Mouse (Mus musculus) heart, adult 9 months (tissue): ENCODE results near the gene Baiap2.

Source experiments
- DNase-seq, 2 experiments: peaks; one replicate each; pipeline ENCODE4 v3.0.0; 2022; ENCODE audit warnings: low spot score in 2 of 2

Baiap2 gene

GRCm38 (mm10) chr11:120041191-120042123, 98.9 kb downstream of the Baiap2 start:
- DNase-seq = peak; percentile 88 to 95

DNA sequence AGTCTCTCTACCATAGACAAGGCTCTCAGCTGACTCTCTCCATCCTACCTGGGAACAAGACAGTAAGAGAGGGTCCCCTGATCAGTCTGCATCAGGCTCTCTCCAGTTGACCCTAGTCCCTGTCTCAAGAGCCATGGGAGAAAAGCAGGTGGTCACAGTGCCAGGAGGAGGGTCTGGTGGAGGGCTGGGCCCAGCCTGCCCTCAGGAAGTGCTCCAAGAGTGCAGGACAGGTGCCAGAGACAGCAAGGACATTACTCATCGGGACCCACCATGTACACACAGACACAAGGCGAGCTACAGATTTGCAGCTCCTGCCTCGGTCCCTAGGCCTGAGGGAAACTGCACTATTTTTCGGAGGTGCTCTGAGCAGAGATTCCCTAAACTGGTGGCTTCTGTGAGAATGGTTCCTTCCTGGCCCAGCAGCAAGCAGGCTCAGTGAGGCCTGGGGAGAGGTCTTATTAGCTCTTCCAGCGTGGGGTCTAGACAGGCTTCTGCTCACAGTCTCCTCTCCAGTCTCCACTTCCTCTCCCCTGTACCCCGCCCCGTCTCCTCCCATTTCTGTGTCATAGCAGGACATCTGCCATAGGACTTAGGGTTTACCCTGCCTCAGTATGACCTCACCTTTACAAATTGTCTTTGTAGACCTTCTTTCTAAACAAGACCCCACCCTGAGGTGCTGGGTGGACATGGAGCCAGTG, 99.7 kb downstream of the Baiap2 start:
- DNase-seq = peak; percentile 27 to 34

- DNase-seq = no peak
These were observed 102.8 kb downstream of the Baiap2 start for GRCm38 (mm10) chr11:120045341-120045740.

DNA sequence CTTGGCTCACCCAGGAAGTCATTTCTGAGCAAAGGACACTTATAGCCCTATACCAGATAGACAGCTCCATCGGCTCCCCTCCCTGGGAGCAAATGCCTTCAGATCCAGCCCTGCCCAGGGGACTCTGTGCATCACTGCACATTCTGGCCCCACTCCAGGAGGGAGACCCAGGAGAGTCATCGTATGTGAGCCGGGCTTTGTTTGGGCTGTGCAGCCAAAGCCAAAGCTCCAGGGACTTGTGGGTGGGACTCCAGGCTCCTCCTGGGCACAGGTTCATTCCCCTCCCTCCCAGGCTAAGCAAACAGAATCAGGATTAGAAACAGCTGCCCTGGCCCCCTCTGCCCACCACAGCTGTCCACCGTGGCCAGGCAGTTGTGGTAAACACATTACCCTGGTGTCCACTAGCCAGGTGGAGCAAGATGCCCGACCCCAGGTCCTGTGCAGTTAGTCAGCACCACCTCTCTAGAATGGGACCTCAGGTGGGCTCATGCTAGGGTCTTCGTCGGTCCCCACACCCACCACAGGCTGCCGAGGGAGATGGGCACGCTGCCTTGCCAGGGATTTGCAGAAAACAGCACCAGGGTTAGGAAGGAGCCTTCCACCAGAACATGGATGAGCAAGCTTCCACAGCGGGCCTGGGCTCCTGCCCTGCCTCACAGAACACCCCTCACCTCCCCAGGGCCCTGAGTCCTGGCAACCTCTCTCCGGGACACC, 103.4 kb downstream of the Baiap2 start:
- peak; percentile 31 to 43 for DNase-seq

DNA sequence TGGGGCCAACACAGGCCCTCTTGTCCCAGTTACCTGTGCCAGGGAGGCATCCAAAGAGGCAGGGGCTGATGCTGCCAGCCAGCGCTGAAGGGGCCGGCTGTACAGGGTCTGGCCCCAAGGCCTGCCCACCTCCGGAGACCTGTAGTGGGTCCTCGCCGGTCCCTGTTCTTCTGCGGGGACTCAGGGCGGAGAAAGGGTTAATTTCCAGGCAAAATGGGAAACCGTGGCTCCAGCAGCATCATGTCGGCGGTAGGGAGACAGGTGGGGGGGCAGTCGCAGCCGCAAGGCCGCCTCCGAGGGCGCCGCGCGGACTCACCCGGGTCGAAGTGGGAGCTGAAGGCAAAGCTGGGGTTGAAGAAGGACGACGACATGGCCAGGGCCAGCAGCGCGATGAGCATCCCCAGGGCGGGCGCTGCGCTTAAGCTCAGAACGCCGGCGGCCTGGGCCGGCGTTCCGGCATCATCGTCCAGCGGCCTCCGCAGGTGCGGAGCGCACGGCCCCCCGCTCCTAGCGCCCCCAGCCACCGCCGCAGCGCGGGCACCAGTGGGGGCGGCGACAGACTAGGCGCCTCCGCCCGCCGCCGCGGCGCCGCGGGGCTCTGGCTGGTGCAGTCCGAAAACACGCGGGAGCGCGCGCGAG, 104.1 kb downstream of the Baiap2 start, which contains the start of gene Aatk:
Aatk (minus strand) TSS at position 615 of the 639 bp plus-strand sequence.
- DNase-seq = no peak

GRCm38 (mm10) chr11:120047531-120048251, 105.1 kb downstream of the Baiap2 start:
- DNase-seq = no peak

DNA sequence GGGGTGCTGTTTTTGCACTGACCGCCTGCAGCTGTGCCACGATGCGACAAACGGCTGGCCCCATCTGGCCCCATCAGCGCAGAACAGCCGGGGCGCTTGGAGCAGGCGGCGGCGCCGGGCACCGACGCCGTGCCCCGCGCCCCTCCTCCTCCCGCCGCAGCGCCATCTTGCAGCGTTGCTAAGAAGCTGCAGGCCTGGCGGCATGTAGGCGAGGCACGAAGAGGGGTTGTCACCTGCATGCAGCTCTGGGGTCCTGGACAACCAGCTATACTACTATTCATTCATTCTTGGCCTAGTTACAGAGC, 105.6 kb downstream of the Baiap2 start:
- no peak for DNase-seq

GRCm38 (mm10) chr11:120049067-120049466, 106.5 kb downstream of the Baiap2 start:
- no peak for DNase-seq

- no peak for DNase-seq
These were observed 108.7 kb downstream of the Baiap2 start for GRCm38 (mm10) chr11:120051124-120051811.

DNA sequence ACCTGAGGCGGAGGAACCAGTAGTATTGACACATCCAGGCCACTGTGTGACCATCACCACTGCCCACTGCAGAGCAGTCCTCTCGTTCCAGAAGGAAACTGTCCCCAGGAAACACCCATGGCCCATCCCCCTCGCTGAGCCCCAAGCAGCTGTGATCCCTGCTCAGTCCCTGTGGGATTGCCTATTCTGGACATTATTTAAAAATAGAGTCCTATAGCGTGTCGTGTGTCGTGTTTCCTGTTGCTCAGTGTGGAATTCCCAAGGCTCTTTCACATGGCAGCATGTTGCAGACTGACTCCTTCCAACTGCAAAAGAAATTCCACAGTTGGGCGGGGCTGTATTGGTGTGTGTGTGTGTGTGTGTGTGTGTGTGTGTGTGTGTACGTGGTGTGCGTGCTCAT, 109.7 kb downstream of the Baiap2 start:
- peak; percentile 33 to 56 for DNase-seq

DNA sequence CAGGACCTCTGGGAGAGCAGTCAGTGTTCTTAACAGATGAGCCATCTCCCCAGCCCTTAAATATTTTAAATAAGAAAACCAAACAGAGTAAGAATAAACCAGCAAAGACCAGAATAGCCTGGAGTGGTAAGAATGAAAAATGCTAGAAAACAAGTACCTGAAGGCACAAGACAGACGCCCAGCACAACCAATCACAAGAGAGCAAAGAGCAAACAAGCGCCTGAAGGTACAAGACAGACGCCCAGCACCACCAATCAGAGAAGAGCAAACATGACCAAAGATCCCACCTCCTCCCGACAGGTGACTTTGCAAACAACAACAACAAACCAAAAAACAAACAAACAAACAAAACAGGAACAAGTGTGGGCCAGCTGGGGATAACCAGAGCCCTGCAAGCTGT, 111.3 kb downstream of the Baiap2 start:
- DNase-seq = no peak

GRCm38 (mm10) chr11:120055953-120056732, 113.6 kb downstream of the Baiap2 start:
- DNase-seq = no peak
